Mouse (Mus musculus): ENCODE results near the gene Fcgbp.
"Not testable (repeated sequence)": the region's sequence is repeated elsewhere in the genome, so short reads cannot be mapped to it uniquely, and the experiment has no call there.

The Fcgbp gene

DNA sequence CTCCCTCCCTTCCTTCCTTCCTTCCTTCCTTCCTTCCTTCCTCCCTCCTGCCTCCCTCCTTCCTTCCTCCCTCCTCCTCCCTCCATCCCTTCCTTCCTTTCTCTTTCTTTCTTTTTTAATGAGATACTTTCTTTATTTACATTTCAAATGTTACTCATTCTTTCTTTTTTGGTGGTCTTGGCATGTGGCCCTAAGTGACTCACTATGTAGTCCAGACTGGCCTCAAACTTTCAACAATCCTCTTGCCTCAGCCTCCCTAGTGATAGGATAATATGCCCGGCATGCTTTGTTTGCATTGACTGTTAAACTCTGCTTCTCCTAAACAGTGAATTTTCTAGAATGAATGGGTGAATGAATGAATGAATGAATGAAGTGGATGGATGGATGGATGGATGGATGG, 78.8 kb downstream of the Fcgbp start:
- DNase-seq (ENCODE audit: low read depth, low spot score): no peak

- peak; percentile 65 for DNase-seq (ENCODE audit: low read depth, low spot score)
Measured at GRCm38 (mm10) chr7:28151584-28152221, 80.7 kb downstream of the Fcgbp start.

- DNase-seq (ENCODE audit: low read depth, low spot score): not testable (repeated sequence)
Measured at GRCm38 (mm10) chr7:28153595-28153994, 82.6 kb downstream of the Fcgbp start.

GRCm38 (mm10) chr7:28159292-28159691, 88.3 kb downstream of the Fcgbp start:
- no peak for DNase-seq (ENCODE audit: low read depth, low spot score)

GRCm38 (mm10) chr7:28159893-28160292, 88.9 kb downstream of the Fcgbp start:
- DNase-seq (ENCODE audit: low read depth, low spot score): no peak

- no peak for DNase-seq (ENCODE audit: low read depth, low spot score)
Measured at GRCm38 (mm10) chr7:28161163-28161749, 90.2 kb downstream of the Fcgbp start.

DNA sequence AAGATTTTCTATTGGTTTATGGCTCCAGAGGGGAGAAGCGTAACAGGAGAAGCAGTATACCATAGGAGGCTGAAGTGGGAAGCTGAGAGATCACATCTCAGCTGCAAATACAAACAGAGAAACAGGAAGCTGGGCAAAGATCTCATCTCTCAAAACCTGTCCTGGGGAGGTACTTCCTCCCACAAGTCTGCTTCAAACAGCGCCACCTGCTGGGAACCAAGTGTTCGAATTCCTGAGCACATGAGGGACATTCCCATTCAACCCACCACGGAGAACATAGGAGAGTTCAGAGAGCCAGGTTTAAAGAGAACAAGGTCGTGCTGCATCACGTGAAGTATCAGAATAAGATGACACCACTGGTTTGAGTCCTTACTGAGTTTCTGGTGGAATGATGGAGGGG, 94.4 kb downstream of the Fcgbp start:
- peak; percentile 48 for DNase-seq (ENCODE audit: low read depth, low spot score)

DNA sequence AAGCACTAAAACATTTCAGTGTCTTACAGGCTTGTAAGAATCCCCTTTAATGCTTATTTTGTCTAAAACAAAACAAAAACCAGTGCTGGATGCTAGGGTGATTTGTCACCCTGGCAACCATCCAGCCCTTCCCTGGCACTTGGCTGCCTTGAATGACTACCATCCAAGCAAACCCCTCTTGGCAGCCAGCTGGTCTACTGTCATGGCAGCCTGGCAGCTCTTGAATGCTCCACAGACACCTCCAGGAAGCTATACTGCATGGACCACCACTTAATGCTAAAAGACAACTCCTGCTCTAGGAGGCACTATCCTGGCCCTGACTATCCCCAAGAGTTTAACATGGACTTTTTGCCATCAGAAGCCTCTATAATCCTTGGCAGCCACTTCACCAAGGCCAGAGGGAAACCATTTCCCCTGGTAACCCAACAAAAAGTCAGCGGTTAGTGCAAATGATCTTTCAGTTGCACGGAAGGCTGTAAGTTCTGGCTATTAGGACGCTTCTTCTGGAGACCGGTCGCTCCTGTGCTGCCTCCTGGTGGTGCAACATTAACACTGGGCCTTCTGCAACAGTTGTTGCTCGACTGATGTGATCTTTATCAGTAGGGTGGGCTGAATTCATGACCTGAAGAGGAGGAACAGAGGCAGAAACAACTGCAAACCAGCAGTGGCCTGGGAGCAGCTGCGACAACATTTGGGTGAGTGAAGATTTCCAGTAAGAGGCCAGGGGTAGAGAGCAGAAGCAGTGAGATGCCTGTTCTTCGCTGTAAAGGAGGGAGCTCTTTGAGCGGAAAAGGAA, 97.5 kb downstream of the Fcgbp start:
- peak; percentile 90 for DNase-seq (ENCODE audit: low read depth, low spot score)

- peak; percentile 98 for DNase-seq (ENCODE audit: low read depth, low spot score)
Measured at GRCm38 (mm10) chr7:28169489-28170422, 98.7 kb downstream of the Fcgbp start, which contains the start of gene Fbl. TSS of gene Fbl (plus strand) at chr7:28169710.

All from CD4-positive, CD25-positive, alpha-beta regulatory T cell, adult 2 months (primary cell).